Mouse (Mus musculus): ENCODE measurements at regions not wholly inside any gene's neighbourhood (a gene's known extent, or its start where the extent isn't known, plus 50 kb on each side); places are given as distances from the start of the nearest gene placed in this dataset.

DNA sequence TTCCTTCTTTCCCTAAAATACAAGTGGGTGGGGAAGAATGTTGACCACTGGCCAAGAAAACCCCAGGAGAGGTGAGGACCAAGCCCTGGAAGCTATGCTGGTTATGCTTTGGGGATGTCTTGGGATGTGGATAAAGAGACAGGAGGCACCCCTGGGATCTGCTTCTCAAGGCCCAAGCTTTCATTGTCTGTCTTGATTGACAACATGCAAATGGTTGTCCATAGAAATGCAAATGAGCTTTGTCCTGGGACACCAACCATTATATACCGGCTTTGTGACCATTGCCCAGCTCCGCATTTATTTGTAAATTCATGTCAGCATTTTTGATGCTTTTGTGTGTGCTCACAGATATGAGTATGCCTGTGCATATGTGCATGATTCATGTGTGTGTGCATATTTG lies 174.9 kb downstream of the Bmp7 start:
- TF ChIP-seq GATA1 (IDR thresholded peaks at IDR 0.05; ENCODE audit: low read length): no peak
- TF ChIP-seq TAL1 (IDR thresholded peaks at IDR 0.05; ENCODE audit: low read length): no peak
